Comparison of ENCODE assay signal across 8 mouse cellular contexts in the genomic region with DNA sequence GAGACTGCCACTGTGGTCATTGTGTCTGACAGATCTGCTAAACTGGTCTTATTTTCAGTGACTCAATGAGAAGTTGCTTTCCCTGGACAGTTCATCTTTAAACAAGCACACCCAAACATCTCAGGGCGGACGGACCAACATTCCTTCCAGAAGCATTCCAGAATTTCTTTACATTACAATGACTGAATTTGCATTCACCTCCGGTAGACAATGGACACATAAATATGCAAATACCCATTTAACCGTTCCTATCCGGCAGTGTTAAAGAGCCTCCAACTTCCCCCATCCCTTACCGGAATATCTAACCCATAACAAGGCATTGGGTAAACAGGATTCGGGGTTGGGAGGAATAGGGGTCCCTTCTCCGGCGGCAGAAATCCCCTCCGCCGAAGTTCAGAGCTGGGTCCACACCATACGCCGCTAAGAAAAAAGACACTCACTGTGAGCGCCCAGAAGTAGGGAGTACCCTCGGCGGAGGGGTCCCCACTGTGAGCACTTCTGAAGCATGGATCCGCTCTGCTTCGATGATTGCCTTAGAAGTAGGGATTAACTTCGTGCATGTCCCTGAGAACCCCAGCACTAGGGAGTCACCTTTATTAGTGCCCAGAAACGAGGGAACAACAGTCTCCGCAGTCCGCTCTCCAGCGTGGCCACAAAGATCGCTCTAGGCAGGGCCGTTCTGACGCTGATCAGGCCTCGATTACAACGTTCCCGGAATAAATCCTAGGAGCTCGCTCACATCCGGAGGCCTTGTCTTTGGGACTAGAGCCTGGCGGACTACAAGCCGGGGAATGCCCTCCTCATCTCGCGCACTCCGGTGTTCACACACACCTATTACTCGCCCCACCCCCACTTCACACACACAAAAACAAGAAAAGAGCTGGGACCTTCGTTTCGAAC. TPM values are rescaled to one million over a fixed set of nuclear protein-coding genes. Genes with fewer than 3 reads are reported as not detected.
DNase-seq lines count a peak whose midpoint lies in the region; ATAC-seq lines count a peak whose summit lies in the region.

No protein-coding gene starts in this region.

- H3K27me3 ChIP-seq in liver, embryonic 12.5 days (replicated peaks) = no peaks in the 10 kb centered on the region

- peak overlapping the region; percentile 93 for H3K4me3 ChIP-seq in liver, embryonic 12.5 days

- peaks cover 76% of the 10 kb centered on the region for H3K4me1 ChIP-seq in liver, embryonic 12.5 days

- intact Hi-C loops in left cerebral cortex, postnatal 36 days (cut with DNase I) = no loop called here

- peaks cover 44% of the 10 kb centered on the region for H3K36me3 ChIP-seq in liver, embryonic 12.5 days

- WGBS in liver, embryonic 12.5 days (ENCODE audit: insufficient replicate concordance) = under 1% methylated on average over 39 of the region's 39 CpGs

- no peaks in the 10 kb centered on the region for H3K9me3 ChIP-seq in liver, embryonic 12.5 days (replicated peaks)

- no peak for DNase-seq in frontal cortex, postnatal 10 days (ENCODE audit: low spot score in 2 of 2)
- peak; percentile 48 for DNase-seq in A20 (ENCODE audit: low read depth, low spot score)
- DNase-seq in left cerebral cortex, postnatal 36 days (ENCODE audit: low spot score in 2 of 2) = no peak
- DNase-seq in thymus, adult 18-20 months = no peak
- DNase-seq in adrenal gland, postnatal 4 days (ENCODE audit: low spot score in 2 of 2) = no peak

- peak overlapping the region; percentile 99 for H3K9ac ChIP-seq in liver, embryonic 12.5 days

- peak overlapping the region; percentile 78 for H3K4me2 ChIP-seq in liver, embryonic 12.5 days

- peak; percentile 60 for ATAC-seq in frontal cortex, adult (ENCODE audit: low TSS enrichment)
- peak; percentile 12; the same call in 1 of the 2 replicates for ATAC-seq in erythroid progenitor cell, adult 5-6 weeks (replicated peaks; ENCODE audit: low FRiP score, poor library complexity, severe bottlenecking)
- peak; percentile 8 for ATAC-seq in liver, embryonic 12.5 days

- peak overlapping the region; percentile 93 for H3K27ac ChIP-seq in liver, embryonic 12.5 days

RNA-seq across cellular contexts. Expression of a gene that starts 0.5 kb away (rescaled TPM):
- total RNA-seq in erythroid progenitor cell, adult 5-6 weeks (2015; ENCODE audit: low replicate concordance) = 63.4 and 66.2 TPM in 2 replicates
- 107 and 109 TPM in 2 replicates for total RNA-seq in erythroid progenitor cell, adult 5-6 weeks (2017; ENCODE audit: low replicate concordance)
- 20.6 and 21.5 TPM in 2 replicates for polyA plus RNA-seq in liver, embryonic 12.5 days (2016; fragmentation: Nextera tagmentation; extraction: Ambion mirVana)
- total RNA-seq in left cerebral cortex, postnatal 36 days (2021) = 10 to 100 TPM; 51.2 to 62.8 TPM
- 10 to 100 TPM; 60.8 to 63.3 TPM for total RNA-seq in adrenal gland, postnatal 4 days (2021)

RNA-seq across cellular contexts. Expression of a gene that starts 0.6 kb away (rescaled TPM):
- total RNA-seq in erythroid progenitor cell, adult 5-6 weeks (2015; ENCODE audit: low replicate concordance) = 193 and 195 TPM in 2 replicates
- total RNA-seq in erythroid progenitor cell, adult 5-6 weeks (2017; ENCODE audit: low replicate concordance) = 276 and 301 TPM in 2 replicates
- 102 and 111 TPM in 2 replicates for polyA plus RNA-seq in liver, embryonic 12.5 days (2016; fragmentation: Nextera tagmentation; extraction: Ambion mirVana)
- 10 to 100 TPM; 63.1 to 63.3 TPM for total RNA-seq in left cerebral cortex, postnatal 36 days (2021)
- 10 to 100 TPM; 72.6 to 78.2 TPM for total RNA-seq in adrenal gland, postnatal 4 days (2021)

RNA-seq across cellular contexts. Expression of a gene that starts 15.8 kb away (rescaled TPM):
- 6.1 and 6.3 TPM in 2 replicates for total RNA-seq in erythroid progenitor cell, adult 5-6 weeks (2015; ENCODE audit: low replicate concordance)
- total RNA-seq in erythroid progenitor cell, adult 5-6 weeks (2017; ENCODE audit: low replicate concordance) = 0.38 and 2.6 TPM in 2 replicates
- polyA plus RNA-seq in liver, embryonic 12.5 days (2016; fragmentation: Nextera tagmentation; extraction: Ambion mirVana) = 4.3 and 4.9 TPM in 2 replicates
- under 1 TPM; 0.27 to 0.39 TPM for total RNA-seq in left cerebral cortex, postnatal 36 days (2021)
- total RNA-seq in adrenal gland, postnatal 4 days (2021) = 1 to 10 TPM; 2.9 to 3.2 TPM

Comparison
In these comparisons a context has a peak if more than half of its experiments do, and no peak if none do; other contexts are left out.
1. ATAC-seq: peak in every context shown above with its lines; median percentile 60 in frontal cortex, adult; 12 in erythroid progenitor cell, adult 5-6 weeks; 8 in liver, embryonic 12.5 days.